Mouse (Mus musculus) hindbrain, embryonic 11.5 days (tissue): ENCODE results near the gene Hs3st3a1. TPM values are rescaled to one million over a fixed set of nuclear protein-coding genes. Genes with fewer than 3 reads are reported as not detected.

ENCODE experiments used
- ATAC-seq: fragments of 200-750 bp; cut with Nextera tagmentation; 2 replicates; pipeline ENCODE4 v1.8.0; 2017; ENCODE audit warnings: mild to moderate bottlenecking, moderate TSS enrichment, moderate library complexity; ENCODE audit not compliant: low FRiP score
- DNase-seq: peaks from one replicate; pipeline ENCODE4 v3.0.0-alpha.2; 2015; ENCODE audit warnings: low spot score
- H3K27ac ChIP-seq: fragments of 300-500 bp; sonication (generic); 2 replicates; pipeline ENCODE4 v1.5.1; 2014; ENCODE audit warnings: mild to moderate bottlenecking, low read depth, low read length
- H3K27me3 ChIP-seq: fragments of 300-500 bp; sonication (generic); 2 replicates; pipeline ENCODE4 v1.6.1; 2014; ENCODE audit warnings: mild to moderate bottlenecking, low read length, moderate library complexity, mixed read lengths; ENCODE audit not compliant: control insufficient read depth, insufficient read depth
- H3K36me3 ChIP-seq: fragments of 300-500 bp; sonication (generic); 2 replicates; pipeline ENCODE4 v1.6.1; 2014; ENCODE audit warnings: mild to moderate bottlenecking, low read length, moderate library complexity, mixed read lengths; ENCODE audit not compliant: control insufficient read depth, insufficient read depth
- H3K4me1 ChIP-seq: fragments of 300-500 bp; sonication (generic); replicated peaks from 2 replicates; pipeline ENCODE4 v1.6.1; 2014; ENCODE audit warnings: low read length, mixed read lengths; ENCODE audit not compliant: control insufficient read depth, insufficient read depth
- H3K4me2 ChIP-seq: fragments of 300-500 bp; sonication (generic); replicated peaks from 2 replicates; pipeline ENCODE4 v1.6.1; 2014; ENCODE audit warnings: mild to moderate bottlenecking, low read depth, low read length
- H3K4me3 ChIP-seq: fragments of 300-500 bp; sonication (generic); 2 replicates; pipeline ENCODE4 v1.5.1; 2014; ENCODE audit warnings: low read depth, low read length
- H3K9ac ChIP-seq: fragments of 300-500 bp; sonication (generic); 2 replicates; pipeline ENCODE4 v1.6.1; 2014; ENCODE audit warnings: low read depth, low read length
- H3K9me3 ChIP-seq: fragments of 300-500 bp; sonication (generic); 2 replicates; pipeline ENCODE4 v1.6.1; 2016; ENCODE audit warnings: low read length; ENCODE audit not compliant: control insufficient read depth
- WGBS: fragments of 180-500 bp; shearing (Covaris S2); extraction: QIAGEN DNeasy Blood & Tissue Kit; methylation state at CpG from one replicate; pipeline ENCODE4 v1.1.7; 2014; 5-methylcytosine and 5-hydroxymethylcytosine counted together
- polyA plus RNA-seq: library from polyadenylated mRNA; unstranded; fragments of >200 nt; fragmentation: Nextera tagmentation; extraction: Ambion mirVana; gene quantifications from 2 replicates; pipeline ENCODE4 v1.2.1, GENCODE M21; 2014

The Hs3st3a1 gene
- 2.0 and 2.2 TPM in 2 replicates for polyA plus RNA-seq

- Histone ChIP-seq H3K9me3 (no peaks in the 10 kb centered on the region), H3K27ac (peak within 1 kb of the TSS; percentile 70), H3K36me3 (no peaks in the 10 kb centered on the region), H3K4me2 (peak within 1 kb of the TSS; percentile 73), H3K27me3 (peaks cover 9% of the 10 kb centered on the region), H3K4me3 (peak within 1 kb of the TSS; percentile 59), H3K9ac (peak within 1 kb of the TSS; percentile 77), H3K4me1 (peaks cover 9% of the 10 kb centered on the region; the same call in 1 of the 2 replicates)
- peak; percentile 74 for DNase-seq
- under 1% methylated on average over 36 of the region's 36 CpGs for WGBS
- ATAC-seq: peak; percentile 87
Measured at GRCm38 (mm10) chr11:64434611-64435545, at the start of gene Hs3st3a1. Gene Hs3st3a1 (plus strand): TSS chr11:64435332.

GRCm38 (mm10) chr11:64386333-64386732, 48.8 kb upstream of the Hs3st3a1 start:
- Histone ChIP-seq H3K36me3 (no peaks in the 10 kb centered on the region), H3K9ac (no peak overlapping the region), H3K9me3 (no peaks in the 10 kb centered on the region), H3K4me1 (no peaks in the 10 kb centered on the region), H3K27me3 (no peaks in the 10 kb centered on the region), H3K27ac (no peak overlapping the region), H3K4me3 (no peak overlapping the region), H3K4me2 (no peak overlapping the region)
- DNase-seq: no peak
- WGBS: 92% methylated on average over 4 of the region's 4 CpGs
- no peak for ATAC-seq

- WGBS: 3% methylated on average over 7 of the region's 7 CpGs
Measured at GRCm38 (mm10) chr11:64396331-64396881, 38.7 kb upstream of the Hs3st3a1 start.

GRCm38 (mm10) chr11:64396949-64397348, 38.2 kb upstream of the Hs3st3a1 start:
- ATAC-seq: peak; percentile 22; the same call in 1 of the 2 replicates
- no peaks in the 10 kb centered on the region for H3K27me3 ChIP-seq

More at GRCm38 (mm10) chr11:64396331-64396881, 38.7 kb upstream of the Hs3st3a1 start:
- Histone ChIP-seq H3K4me1 (0 out of 2 replicates have a peak, but pooled peaks cover 4% of the 10 kb centered on the region), H3K4me3 (no peak overlapping the region), H3K9ac (0 out of 2 replicates have a peak overlapping the region, but pooled peaks have one; percentile 32), H3K27me3 (no peaks in the 10 kb centered on the region), H3K9me3 (no peaks in the 10 kb centered on the region), H3K4me2 (peak overlapping the region; percentile 29; the same call in 1 of the 2 replicates), H3K27ac (peak overlapping the region; percentile 76), H3K36me3 (no peaks in the 10 kb centered on the region)
- peak; percentile 66 for DNase-seq
- peak; percentile 81 for ATAC-seq

GRCm38 (mm10) chr11:64397612-64398011, 37.5 kb upstream of the Hs3st3a1 start:
- no peaks in the 10 kb centered on the region for H3K9me3 ChIP-seq
- H3K4me2 ChIP-seq: no peak overlapping the region
- no peaks in the 10 kb centered on the region for H3K36me3 ChIP-seq

More at GRCm38 (mm10) chr11:64396949-64397348, 38.2 kb upstream of the Hs3st3a1 start:
- Histone ChIP-seq H3K9me3 (no peaks in the 10 kb centered on the region), H3K27ac (no peak overlapping the region), H3K4me1 (0 out of 2 replicates have a peak, but pooled peaks cover 4% of the 10 kb centered on the region), H3K36me3 (no peaks in the 10 kb centered on the region), H3K9ac (no peak overlapping the region), H3K4me3 (no peak overlapping the region), H3K4me2 (no peak overlapping the region)
- WGBS: 69% methylated on average over 6 of the region's 6 CpGs
- no peak for DNase-seq

GRCm38 (mm10) chr11:64400534-64401093, 34.5 kb upstream of the Hs3st3a1 start:
- WGBS: 34% methylated on average over 6 of the region's 6 CpGs
- no peak overlapping the region for H3K4me3 ChIP-seq
- H3K4me2 ChIP-seq: no peak overlapping the region
- H3K36me3 ChIP-seq: no peaks in the 10 kb centered on the region
- peak; percentile 34 for DNase-seq
- H3K27ac ChIP-seq: peak overlapping the region; percentile 30; the same call in 1 of the 2 replicates
- no peaks in the 10 kb centered on the region for H3K27me3 ChIP-seq
- no peak overlapping the region for H3K9ac ChIP-seq
- H3K4me1 ChIP-seq: 0 out of 2 replicates have a peak, but pooled peaks cover 4% of the 10 kb centered on the region
- peak; percentile 27; the same call in 1 of the 2 replicates for ATAC-seq
- H3K9me3 ChIP-seq: no peaks in the 10 kb centered on the region

More at GRCm38 (mm10) chr11:64397612-64398011, 37.5 kb upstream of the Hs3st3a1 start:
- DNase-seq (no peak), ATAC-seq (no peak)
- Histone ChIP-seq H3K4me3 (no peak overlapping the region), H3K27me3 (no peaks in the 10 kb centered on the region), H3K9ac (no peak overlapping the region), H3K4me1 (0 out of 2 replicates have a peak, but pooled peaks cover 4% of the 10 kb centered on the region), H3K27ac (no peak overlapping the region)
- WGBS: 80% methylated on average over 3 of the region's 3 CpGs

GRCm38 (mm10) chr11:64418969-64419368, 16.2 kb upstream of the Hs3st3a1 start:
- WGBS: 88% methylated on average over 1 of the region's 1 CpGs
- ATAC-seq: no peak
- Histone ChIP-seq H3K4me2 (no peak overlapping the region), H3K36me3 (no peaks in the 10 kb centered on the region), H3K4me3 (no peak overlapping the region), H3K27ac (no peak overlapping the region), H3K4me1 (no peaks in the 10 kb centered on the region), H3K27me3 (no peaks in the 10 kb centered on the region), H3K9me3 (no peaks in the 10 kb centered on the region; the same call in 1 of the 2 replicates), H3K9ac (no peak overlapping the region)
- DNase-seq: no peak
